Mouse (Mus musculus) heart, embryonic 13.5 days (tissue): ENCODE measurements around the gene Pphln1. TPM values are rescaled to one million over a fixed set of nuclear protein-coding genes. Genes with fewer than 3 reads are reported as not detected.

ENCODE experiments used
- ATAC-seq: fragments of 200-750 bp; cut with Nextera tagmentation; 2 replicates; pipeline ENCODE4 v1.8.0; 2017; ENCODE audit warnings: moderate TSS enrichment; ENCODE audit not compliant: insufficient number of reproducible peaks, low FRiP score, low TSS enrichment; ENCODE audit errors: extremely low read depth
- H3K27ac ChIP-seq: fragments of 300-500 bp; sonication (generic); replicated peaks from 2 replicates; pipeline ENCODE4 v1.5.1; 2015; ENCODE audit warnings: moderate library complexity, mild to moderate bottlenecking, inconsistent platforms
- H3K27me3 ChIP-seq: fragments of 300-500 bp; sonication (generic); replicated peaks from 2 replicates; pipeline ENCODE4 v1.6.1; 2015; ENCODE audit warnings: mild to moderate bottlenecking, inconsistent platforms
- H3K36me3 ChIP-seq: fragments of 300-500 bp; sonication (generic); 2 replicates; pipeline ENCODE4 v1.6.1; 2015; ENCODE audit warnings: mild to moderate bottlenecking, inconsistent platforms
- H3K4me1 ChIP-seq: fragments of 300-500 bp; sonication (generic); 2 replicates; pipeline ENCODE4 v1.6.1; 2015; ENCODE audit warnings: inconsistent platforms
- H3K4me2 ChIP-seq: fragments of 300-500 bp; sonication (generic); 2 replicates; pipeline ENCODE4 v1.6.1; 2015; ENCODE audit warnings: inconsistent platforms, mild to moderate bottlenecking, moderate library complexity
- H3K4me3 ChIP-seq: fragments of 300-500 bp; sonication (generic); 2 replicates; pipeline ENCODE4 v1.5.1; 2015; ENCODE audit warnings: moderate library complexity, mild to moderate bottlenecking, inconsistent platforms
- H3K9ac ChIP-seq: fragments of 300-500 bp; sonication (generic); 2 replicates; pipeline ENCODE4 v1.6.1; 2015; ENCODE audit warnings: inconsistent platforms, mild to moderate bottlenecking, moderate library complexity
- H3K9me3 ChIP-seq: fragments of 300-500 bp; sonication (generic); 2 replicates; pipeline ENCODE4 v1.6.1; 2016; ENCODE audit warnings: inconsistent platforms
- WGBS: fragments of 180-500 bp; shearing (Covaris S2); methylation state at CpG from one replicate; pipeline ENCODE4 v1.1.7; 2015; ENCODE audit warnings: mixed read lengths; 5-methylcytosine and 5-hydroxymethylcytosine counted together
- polyA plus RNA-seq: library from polyadenylated mRNA; unstranded; fragments of >200 nt; fragmentation: Nextera tagmentation; extraction: Ambion mirVana; gene quantifications from 2 replicates; pipeline ENCODE4 v1.2.1, GENCODE M21; 2015

The Pphln1 gene
- polyA plus RNA-seq, 1 experiment from 2014 or later = 38.9 TPM

GRCm38 (mm10) chr15:93435998-93436397 lies 37.8 kb downstream of the Pphln1 start:
- ATAC-seq = no peak
- Histone ChIP-seq H3K9ac (no peak overlapping the region), H3K36me3 (peaks cover 31% of the 10 kb centered on the region), H3K4me3 (no peak overlapping the region), H3K4me2 (no peak overlapping the region), H3K9me3 (no peaks in the 10 kb centered on the region), H3K4me1 (peaks cover 7% of the 10 kb centered on the region; the same call in 1 of the 2 replicates), H3K27me3 (no peaks in the 10 kb centered on the region), H3K27ac (no peak overlapping the region)
- 84% methylated on average over 12 of the region's 12 CpGs for WGBS

- Histone ChIP-seq H3K9ac (no peak overlapping the region), H3K9me3 (peaks cover 5% of the 10 kb centered on the region; the same call in 1 of the 2 replicates), H3K27me3 (no peaks in the 10 kb centered on the region), H3K4me3 (no peak overlapping the region), H3K36me3 (peaks cover 45% of the 10 kb centered on the region), H3K4me1 (peaks cover 5% of the 10 kb centered on the region; the same call in 1 of the 2 replicates), H3K27ac (no peak overlapping the region), H3K4me2 (no peak overlapping the region)
- no peak for ATAC-seq
- WGBS = 38% methylated on average over 5 of the region's 5 CpGs
Observed at GRCm38 (mm10) chr15:93438663-93439062, 40.5 kb downstream of the Pphln1 start.

GRCm38 (mm10) chr15:93442271-93442670 lies 44.1 kb downstream of the Pphln1 start:
- 90% methylated on average over 4 of the region's 4 CpGs for WGBS
- H3K4me3 ChIP-seq = no peak overlapping the region
- H3K9ac ChIP-seq = no peak overlapping the region
- ATAC-seq = no peak
- H3K27me3 ChIP-seq = no peaks in the 10 kb centered on the region
- no peak overlapping the region for H3K4me2 ChIP-seq
- no peak overlapping the region for H3K27ac ChIP-seq
- no peaks in the 10 kb centered on the region for H3K4me1 ChIP-seq
- peaks cover 61% of the 10 kb centered on the region for H3K36me3 ChIP-seq
- peaks cover 5% of the 10 kb centered on the region; the same call in 1 of the 2 replicates for H3K9me3 ChIP-seq

- Histone ChIP-seq H3K4me3 (no peak overlapping the region), H3K27ac (no peak overlapping the region), H3K4me1 (peaks cover 2% of the 10 kb centered on the region; the same call in 1 of the 2 replicates), H3K9me3 (peaks cover 5% of the 10 kb centered on the region; the same call in 1 of the 2 replicates), H3K27me3 (no peaks in the 10 kb centered on the region), H3K4me2 (no peak overlapping the region), H3K36me3 (peaks cover 61% of the 10 kb centered on the region), H3K9ac (no peak overlapping the region)
- ATAC-seq = no peak
- 90% methylated on average over 6 of the region's 6 CpGs for WGBS
Observed at GRCm38 (mm10) chr15:93443676-93444075, 45.5 kb downstream of the Pphln1 start.

GRCm38 (mm10) chr15:93448862-93449261 lies 50.7 kb downstream of the Pphln1 start:
- Histone ChIP-seq H3K9me3 (no peaks in the 10 kb centered on the region), H3K4me1 (peaks cover 10% of the 10 kb centered on the region), H3K4me3 (no peak overlapping the region), H3K9ac (no peak overlapping the region), H3K27ac (no peak overlapping the region), H3K36me3 (peaks cover 38% of the 10 kb centered on the region), H3K27me3 (no peaks in the 10 kb centered on the region), H3K4me2 (no peak overlapping the region)
- WGBS = 62% methylated on average over 3 of the region's 3 CpGs
- no peak for ATAC-seq

- peaks cover 19% of the 10 kb centered on the region for H3K4me1 ChIP-seq
- ATAC-seq = no peak
- H3K9me3 ChIP-seq = no peaks in the 10 kb centered on the region
- no peak overlapping the region for H3K27ac ChIP-seq
- 65% methylated on average over 1 of the region's 1 CpGs for WGBS
- H3K9ac ChIP-seq = no peak overlapping the region
- H3K27me3 ChIP-seq = no peaks in the 10 kb centered on the region
- H3K36me3 ChIP-seq = peaks cover 34% of the 10 kb centered on the region
- no peak overlapping the region for H3K4me3 ChIP-seq
- no peak overlapping the region for H3K4me2 ChIP-seq
Observed at GRCm38 (mm10) chr15:93453296-93453695, 55.1 kb downstream of the Pphln1 start.

- H3K27ac ChIP-seq = no peak overlapping the region
- H3K4me2 ChIP-seq = no peak overlapping the region
- peaks cover 9% of the 10 kb centered on the region for H3K4me1 ChIP-seq
- no peak overlapping the region for H3K9ac ChIP-seq
- H3K4me3 ChIP-seq = no peak overlapping the region
- H3K36me3 ChIP-seq = peaks cover 39% of the 10 kb centered on the region
- no peak for ATAC-seq
- H3K27me3 ChIP-seq = no peaks in the 10 kb centered on the region
- H3K9me3 ChIP-seq = no peaks in the 10 kb centered on the region
Observed at GRCm38 (mm10) chr15:93456005-93456404, 57.9 kb downstream of the Pphln1 start.

- Histone ChIP-seq H3K9me3 (no peaks in the 10 kb centered on the region), H3K9ac (no peak overlapping the region), H3K4me3 (no peak overlapping the region), H3K4me1 (peaks cover 4% of the 10 kb centered on the region), H3K27me3 (no peaks in the 10 kb centered on the region), H3K4me2 (no peak overlapping the region), H3K27ac (no peak overlapping the region), H3K36me3 (peaks cover 40% of the 10 kb centered on the region)
- WGBS = 75% methylated on average over 5 of the region's 5 CpGs
- no peak for ATAC-seq
Observed at GRCm38 (mm10) chr15:93459422-93459821, 61.3 kb downstream of the Pphln1 start.

GRCm38 (mm10) chr15:93461066-93461465 lies 62.9 kb downstream of the Pphln1 start:
- Histone ChIP-seq H3K9ac (no peak overlapping the region), H3K4me3 (no peak overlapping the region), H3K27me3 (no peaks in the 10 kb centered on the region), H3K9me3 (no peaks in the 10 kb centered on the region), H3K4me2 (no peak overlapping the region), H3K27ac (no peak overlapping the region), H3K36me3 (peaks cover 48% of the 10 kb centered on the region), H3K4me1 (no peaks in the 10 kb centered on the region)
- 92% methylated on average over 23 of the region's 23 CpGs for WGBS
- ATAC-seq = no peak

GRCm38 (mm10) chr15:93471651-93472050 lies 73.5 kb downstream of the Pphln1 start:
- H3K9ac ChIP-seq = no peak overlapping the region
- H3K27ac ChIP-seq = no peak overlapping the region
- H3K27me3 ChIP-seq = no peaks in the 10 kb centered on the region
- ATAC-seq = no peak
- H3K4me2 ChIP-seq = no peak overlapping the region
- no peak overlapping the region for H3K4me3 ChIP-seq
- no peaks in the 10 kb centered on the region for H3K9me3 ChIP-seq
- peaks cover 29% of the 10 kb centered on the region for H3K4me1 ChIP-seq
- 87% methylated on average over 12 of the region's 12 CpGs for WGBS
- H3K36me3 ChIP-seq = peaks cover 6% of the 10 kb centered on the region

- ATAC-seq = no peak
- no peak overlapping the region for H3K9ac ChIP-seq
- peaks cover 32% of the 10 kb centered on the region for H3K4me1 ChIP-seq
- H3K27me3 ChIP-seq = no peaks in the 10 kb centered on the region
- no peak overlapping the region for H3K4me3 ChIP-seq
- no peak overlapping the region for H3K27ac ChIP-seq
- peaks cover 5% of the 10 kb centered on the region for H3K36me3 ChIP-seq
- no peak overlapping the region for H3K4me2 ChIP-seq
- no peaks in the 10 kb centered on the region for H3K9me3 ChIP-seq
- WGBS = 80% methylated on average over 1 of the region's 1 CpGs
Observed at GRCm38 (mm10) chr15:93472089-93472488, 73.9 kb downstream of the Pphln1 start.

- Histone ChIP-seq H3K27ac (no peak overlapping the region), H3K4me3 (no peak overlapping the region), H3K36me3 (peaks cover 3% of the 10 kb centered on the region; the same call in 1 of the 2 replicates), H3K9me3 (no peaks in the 10 kb centered on the region), H3K4me1 (peaks cover 40% of the 10 kb centered on the region), H3K4me2 (no peak overlapping the region), H3K9ac (no peak overlapping the region), H3K27me3 (no peaks in the 10 kb centered on the region)
- 42% methylated on average over 3 of the region's 3 CpGs for WGBS
- no peak for ATAC-seq
Observed at GRCm38 (mm10) chr15:93474277-93474676, 76.1 kb downstream of the Pphln1 start.
